Mouse (Mus musculus): ENCODE results near the gene Cfap65. TPM values are rescaled to one million over a fixed set of nuclear protein-coding genes. Genes with fewer than 3 reads are reported as not detected.

Gene Cfap65
- total and polyA plus RNA-seq, 2 experiments, result not detected

DNA sequence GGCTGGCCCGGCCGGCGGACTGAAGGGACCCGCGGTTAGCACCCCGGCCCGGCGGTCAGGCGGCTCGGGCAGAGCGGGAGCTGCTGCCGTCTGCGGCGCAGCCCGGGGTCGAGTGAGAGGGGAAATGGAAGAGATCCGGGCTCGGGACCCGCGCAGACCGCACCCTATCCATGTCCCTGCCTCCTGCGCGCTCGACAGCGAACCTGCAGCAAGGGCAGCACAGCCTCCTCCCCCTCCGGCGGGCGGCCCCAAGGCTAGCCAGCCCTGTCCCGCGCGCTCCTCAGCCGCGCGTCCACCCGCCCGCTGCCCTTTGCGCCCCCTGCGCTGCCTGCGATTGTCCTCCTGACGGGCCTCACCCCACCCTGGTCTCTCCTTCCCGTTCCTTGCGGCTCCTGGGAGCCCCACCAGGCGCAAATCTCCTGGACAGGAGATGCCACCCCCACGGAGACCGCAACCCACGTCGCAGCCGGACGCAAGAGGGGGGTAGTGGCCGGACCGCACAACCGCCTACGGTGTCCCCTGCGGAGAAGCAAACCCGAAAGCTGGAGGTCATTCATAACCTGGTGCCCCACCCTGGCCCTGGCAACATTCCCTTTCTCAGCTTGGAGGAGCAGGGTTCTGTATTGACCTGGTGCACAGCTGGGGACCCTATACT, 16.3 kb upstream of the Cfap65 start, which contains the start of gene Ihh:
Gene Ihh, minus strand, starts transcription at position 117 of the 655 bp plus-strand sequence.
- H3K79me2 ChIP-seq (ENCODE audit: control insufficient read depth, insufficient read depth, low read length), result no peaks in the 10 kb centered on the region
- peaks cover 2% of the 10 kb centered on the region; the same call in 1 of the 2 replicates for H3K27me3 ChIP-seq (ENCODE audit: control insufficient read depth, insufficient read depth, low read length)
- H3K27ac ChIP-seq (replicated peaks; ENCODE audit: insufficient read depth, low read depth, low read length), result peak within 1 kb of the TSS; percentile 46; the same call in 1 of the 2 replicates
- no peaks in the 10 kb centered on the region for H3K36me3 ChIP-seq (ENCODE audit: control insufficient read depth, insufficient read depth, low read length)
- H3K9ac ChIP-seq (ENCODE audit: low read depth, low read length), result peak within 1 kb of the TSS; percentile 76
- 2% methylated on average over 50 of the region's 55 CpGs for WGBS
- peaks cover 12% of the 10 kb centered on the region for H3K4me1 ChIP-seq (ENCODE audit: control insufficient read depth, insufficient read depth, low read length)
- peak within 1 kb of the TSS; percentile 27 for H3K4me3 ChIP-seq (ENCODE audit: insufficient read depth, low read depth, low read length)
- peak; percentile 21 for DNase-seq (ENCODE audit: extremely low read depth, low read depth, low spot score)
- TF ChIP-seq POLR2A (IDR thresholded peaks at IDR 0.05; ENCODE audit: extremely low read depth, insufficient read depth, low read length), result no peak
- TF ChIP-seq CTCF (IDR thresholded peaks at IDR 0.05; ENCODE audit: low read depth, low read length), result no peak

- H3K79me2 ChIP-seq (ENCODE audit: control insufficient read depth, insufficient read depth, low read length), result no peaks in the 10 kb centered on the region
- peaks cover 2% of the 10 kb centered on the region; the same call in 1 of the 2 replicates for H3K27me3 ChIP-seq (ENCODE audit: control insufficient read depth, insufficient read depth, low read length)
- no peaks in the 10 kb centered on the region for H3K36me3 ChIP-seq (ENCODE audit: control insufficient read depth, insufficient read depth, low read length)
- WGBS, result 2% methylated on average over 84 of the region's 84 CpGs
- peak overlapping the region; percentile 46; the same call in 1 of the 2 replicates for H3K27ac ChIP-seq (replicated peaks; ENCODE audit: insufficient read depth, low read depth, low read length)
- DNase-seq (ENCODE audit: extremely low read depth, low read depth, low spot score), result no peak
- TF ChIP-seq POLR2A (IDR thresholded peaks at IDR 0.05; ENCODE audit: extremely low read depth, insufficient read depth, low read length) (no peak), CTCF (IDR thresholded peaks at IDR 0.05; ENCODE audit: low read depth, low read length) (no peak)
- peak overlapping the region; percentile 76 for H3K9ac ChIP-seq (ENCODE audit: low read depth, low read length)
- H3K4me1 ChIP-seq (ENCODE audit: control insufficient read depth, insufficient read depth, low read length), result peaks cover 12% of the 10 kb centered on the region
- H3K4me3 ChIP-seq (ENCODE audit: insufficient read depth, low read depth, low read length), result peak overlapping the region; percentile 27
Measured at GRCm38 (mm10) chr1:74950576-74951490, 15.4 kb upstream of the Cfap65 start.

- Histone ChIP-seq H3K27ac (replicated peaks; ENCODE audit: insufficient read depth, low read depth, low read length) (peak overlapping the region; percentile 46), H3K27me3 (ENCODE audit: control insufficient read depth, insufficient read depth, low read length) (peaks cover 2% of the 10 kb centered on the region; the same call in 1 of the 2 replicates), H3K4me3 (ENCODE audit: insufficient read depth, low read depth, low read length) (peak overlapping the region; percentile 27), H3K4me1 (ENCODE audit: control insufficient read depth, insufficient read depth, low read length) (peaks cover 12% of the 10 kb centered on the region), H3K79me2 (ENCODE audit: control insufficient read depth, insufficient read depth, low read length) (no peaks in the 10 kb centered on the region), H3K36me3 (ENCODE audit: control insufficient read depth, insufficient read depth, low read length) (no peaks in the 10 kb centered on the region), H3K9ac (ENCODE audit: low read depth, low read length) (peak overlapping the region; percentile 76)
- TF ChIP-seq CTCF (IDR thresholded peaks at IDR 0.05; ENCODE audit: low read depth, low read length) (no peak), POLR2A (IDR thresholded peaks at IDR 0.05; ENCODE audit: extremely low read depth, insufficient read depth, low read length) (no peak)
- DNase-seq (ENCODE audit: extremely low read depth, low read depth, low spot score), result no peak
- 2% methylated on average over 16 of the region's 16 CpGs for WGBS
Measured at GRCm38 (mm10) chr1:74950066-74950465, 14.7 kb upstream of the Cfap65 start.

- H3K4me1 ChIP-seq (ENCODE audit: control insufficient read depth, insufficient read depth, low read length), result peaks cover 12% of the 10 kb centered on the region
- peaks cover 2% of the 10 kb centered on the region; the same call in 1 of the 2 replicates for H3K27me3 ChIP-seq (ENCODE audit: control insufficient read depth, insufficient read depth, low read length)
- no peaks in the 10 kb centered on the region for H3K79me2 ChIP-seq (ENCODE audit: control insufficient read depth, insufficient read depth, low read length)
- H3K9ac ChIP-seq (ENCODE audit: low read depth, low read length), result peak overlapping the region; percentile 80
- H3K4me3 ChIP-seq (ENCODE audit: insufficient read depth, low read depth, low read length), result peak overlapping the region; percentile 68
- WGBS, result under 1% methylated on average over 24 of the region's 24 CpGs
- no peaks in the 10 kb centered on the region for H3K36me3 ChIP-seq (ENCODE audit: control insufficient read depth, insufficient read depth, low read length)
- peak overlapping the region; percentile 79 for H3K27ac ChIP-seq (replicated peaks; ENCODE audit: insufficient read depth, low read depth, low read length)
- TF ChIP-seq CTCF (IDR thresholded peaks at IDR 0.05; ENCODE audit: low read depth, low read length) (no peak), POLR2A (IDR thresholded peaks at IDR 0.05; ENCODE audit: extremely low read depth, insufficient read depth, low read length) (no peak)
- peak; percentile 74 for DNase-seq (ENCODE audit: extremely low read depth, low read depth, low spot score)
Measured at GRCm38 (mm10) chr1:74949666-74950050, 14.3 kb upstream of the Cfap65 start.

GRCm38 (mm10) chr1:74948784-74949665, 13.6 kb upstream of the Cfap65 start:
- peaks cover 12% of the 10 kb centered on the region for H3K4me1 ChIP-seq (ENCODE audit: control insufficient read depth, insufficient read depth, low read length)
- 2% methylated on average over 20 of the region's 20 CpGs for WGBS
- peak overlapping the region; percentile 79 for H3K27ac ChIP-seq (replicated peaks; ENCODE audit: insufficient read depth, low read depth, low read length)
- H3K36me3 ChIP-seq (ENCODE audit: control insufficient read depth, insufficient read depth, low read length), result no peaks in the 10 kb centered on the region
- peak; percentile 41 for DNase-seq (ENCODE audit: extremely low read depth, low read depth, low spot score)
- peak overlapping the region; percentile 80 for H3K9ac ChIP-seq (ENCODE audit: low read depth, low read length)
- TF ChIP-seq CTCF (IDR thresholded peaks at IDR 0.05; ENCODE audit: low read depth, low read length) (peak; percentile 97), POLR2A (IDR thresholded peaks at IDR 0.05; ENCODE audit: extremely low read depth, insufficient read depth, low read length) (no peak)
- H3K27me3 ChIP-seq (ENCODE audit: control insufficient read depth, insufficient read depth, low read length), result peaks cover 2% of the 10 kb centered on the region; the same call in 1 of the 2 replicates
- no peaks in the 10 kb centered on the region for H3K79me2 ChIP-seq (ENCODE audit: control insufficient read depth, insufficient read depth, low read length)
- H3K4me3 ChIP-seq (ENCODE audit: insufficient read depth, low read depth, low read length), result peak overlapping the region; percentile 68
